Mouse (Mus musculus): ENCODE measurements around the gene Crls1.

Gene Crls1

DNA sequence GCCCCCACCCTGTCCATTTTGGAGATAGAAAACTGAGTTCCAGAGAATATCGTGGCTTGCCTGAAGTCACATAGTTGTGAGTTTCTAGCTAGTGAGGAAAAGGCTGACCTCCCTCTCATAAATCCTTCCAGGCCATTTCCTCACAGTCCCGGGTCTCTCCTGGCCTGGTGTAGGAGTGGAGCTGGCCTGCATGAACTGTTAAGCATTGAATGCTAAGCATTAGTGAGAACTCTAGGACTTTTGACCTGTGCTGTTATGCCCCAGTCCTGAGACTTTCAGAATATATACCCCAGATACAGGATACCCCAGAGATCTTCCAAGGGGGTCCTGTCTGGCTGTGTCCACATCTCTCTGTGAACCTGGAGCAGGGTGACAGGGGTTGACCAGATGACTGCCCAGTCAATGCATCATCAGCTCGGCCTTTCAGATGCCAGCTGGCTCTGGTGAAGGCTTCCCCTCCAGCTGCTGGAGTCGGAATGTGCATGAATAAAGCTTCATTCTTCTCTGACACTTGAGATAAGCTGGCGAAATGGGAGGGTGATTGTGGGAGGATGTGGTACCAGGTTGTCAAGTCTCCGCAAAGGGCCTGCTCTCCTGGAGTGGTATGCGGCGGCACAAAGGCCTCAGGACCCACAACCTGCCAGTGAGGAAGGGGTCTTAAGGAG, 38.0 kb downstream of the Crls1 start:
- DNase-seq (ENCODE audit: low spot score in 2 of 2), result no peak

- no peak for DNase-seq (ENCODE audit: low spot score in 2 of 2)
Observed at GRCm38 (mm10) chr2:132885312-132885711, 38.8 kb downstream of the Crls1 start.

- no peak for DNase-seq (ENCODE audit: low spot score in 2 of 2)
Observed at GRCm38 (mm10) chr2:132893826-132894225, 47.4 kb downstream of the Crls1 start.

DNA sequence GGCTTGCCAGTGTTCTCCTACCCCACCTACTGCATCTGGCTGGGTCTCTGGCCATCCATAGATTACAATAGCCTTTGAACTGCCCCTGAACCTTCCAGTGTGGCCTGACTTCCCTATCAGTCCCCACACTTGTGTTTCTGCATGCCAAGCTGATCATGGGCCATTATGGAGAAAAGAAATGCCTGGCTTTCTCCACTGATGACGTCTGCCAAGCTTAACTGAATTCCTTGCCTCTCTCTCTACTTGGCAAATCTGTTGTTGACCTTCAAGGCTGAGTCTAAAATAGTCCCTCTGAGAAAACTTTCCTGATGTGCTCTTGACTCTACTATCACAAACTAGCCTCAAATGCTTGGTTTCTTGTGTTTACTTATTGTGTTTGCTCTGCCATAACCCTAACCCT, 51.7 kb downstream of the Crls1 start:
- DNase-seq (ENCODE audit: low spot score in 2 of 2), result no peak

DNA sequence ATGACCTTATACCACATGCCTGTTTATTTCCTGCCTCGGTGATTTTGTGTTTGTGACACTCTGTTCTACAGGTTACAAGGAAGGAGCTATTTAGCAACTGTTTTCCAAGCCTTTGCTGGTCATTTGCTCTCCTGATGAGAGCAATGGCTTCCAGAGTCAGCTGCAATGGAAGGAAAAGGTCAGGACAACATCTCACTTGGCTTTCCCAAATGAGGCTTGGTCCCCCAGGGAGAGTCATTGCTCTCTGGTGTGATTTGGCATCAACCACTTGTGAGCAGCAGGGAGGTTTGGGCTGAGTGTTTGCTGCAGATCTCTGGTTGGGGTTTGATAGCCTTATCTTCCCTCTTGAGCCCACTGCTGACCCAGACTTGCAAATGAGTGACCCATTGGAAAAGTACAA, 54.1 kb downstream of the Crls1 start:
- DNase-seq (ENCODE audit: low spot score in 2 of 2), result peak in 1 of 2 experiments; percentile 36

DNA sequence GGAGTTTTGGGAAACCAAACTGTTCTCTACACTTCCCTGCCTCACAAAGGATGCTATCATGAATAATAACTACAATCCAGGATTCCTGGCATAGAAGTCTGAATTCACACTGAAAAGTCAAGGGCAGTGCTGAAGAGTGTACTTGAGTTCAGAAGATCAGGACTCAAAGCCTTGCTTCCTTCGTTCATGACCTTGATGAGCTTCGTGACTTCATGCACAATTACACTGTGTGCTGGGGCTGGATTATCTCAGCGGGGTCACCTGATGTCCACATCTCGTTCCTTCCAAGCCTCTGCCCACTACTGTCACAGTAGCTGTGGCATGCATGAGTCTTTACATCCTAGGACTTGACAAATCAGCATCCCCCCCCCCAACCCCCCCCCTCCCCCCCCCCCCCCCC, 55.2 kb downstream of the Crls1 start:
- no peak for DNase-seq (ENCODE audit: low spot score in 2 of 2)

DNA sequence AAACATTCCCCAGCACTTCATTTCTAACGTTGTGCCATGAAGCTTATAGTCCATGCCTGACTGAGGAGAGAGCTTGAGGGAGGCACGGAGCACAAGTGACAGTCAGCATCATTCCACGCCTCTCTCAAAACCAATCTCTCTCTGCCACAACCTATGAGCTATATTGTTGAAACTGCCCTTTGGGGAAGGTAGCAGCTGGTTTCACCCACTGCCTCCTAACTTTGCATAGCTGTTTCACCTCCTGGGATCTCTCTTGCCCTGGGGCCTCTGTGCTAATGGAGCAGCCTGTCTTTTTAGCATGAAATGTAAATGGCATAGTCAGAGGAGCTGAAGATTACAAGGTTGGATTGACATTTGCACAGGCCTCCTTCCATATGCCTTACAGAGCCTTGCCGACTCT, 55.6 kb downstream of the Crls1 start:
- DNase-seq (ENCODE audit: low spot score in 2 of 2), result no peak

DNA sequence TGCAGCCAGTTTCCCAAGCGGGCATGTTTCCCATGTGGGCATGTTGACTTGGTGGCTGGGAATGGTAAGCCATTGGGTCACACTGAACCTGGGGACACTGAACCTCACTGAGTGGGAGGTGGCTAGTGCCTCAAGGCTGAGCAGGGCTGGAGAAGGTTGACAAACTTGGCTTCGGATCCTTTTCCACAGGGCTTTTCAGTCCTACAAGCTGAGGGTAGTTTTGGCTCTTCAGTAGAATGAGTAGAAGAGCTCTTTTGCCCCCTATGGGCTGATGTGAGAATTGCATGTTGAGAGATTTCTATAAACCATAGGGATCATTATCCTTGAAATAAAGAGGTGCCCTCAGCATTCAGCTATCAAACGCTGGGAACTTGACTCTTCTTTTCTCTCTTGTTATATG, 57.0 kb downstream of the Crls1 start:
- DNase-seq (ENCODE audit: low spot score in 2 of 2), result peak in 1 of 2 experiments; percentile 22

GRCm38 (mm10) chr2:132904961-132905360, 58.5 kb downstream of the Crls1 start:
- no peak for DNase-seq (ENCODE audit: low spot score in 2 of 2)

DNA sequence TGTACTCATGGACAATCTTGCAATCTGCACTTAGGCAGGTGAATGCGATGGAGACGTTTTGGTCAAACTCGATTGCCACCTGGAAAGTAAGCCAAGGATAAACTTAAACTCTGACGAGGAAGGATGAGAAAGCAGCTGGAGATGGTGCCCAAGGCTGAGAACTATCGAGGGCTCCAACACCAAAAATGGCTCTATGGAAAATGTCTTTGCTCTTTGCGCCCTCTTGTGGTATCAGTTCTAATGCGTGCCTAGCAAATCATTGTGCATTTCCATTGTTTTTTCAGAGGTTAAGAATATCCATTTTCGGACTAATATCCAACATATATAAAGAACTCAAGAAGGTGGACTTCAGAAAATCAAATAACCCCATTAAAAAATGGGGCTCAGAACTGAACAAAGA, 60.3 kb downstream of the Crls1 start:
- no peak for DNase-seq (ENCODE audit: low spot score in 2 of 2)

- DNase-seq (ENCODE audit: low spot score in 2 of 2), result no peak
Observed at GRCm38 (mm10) chr2:132914785-132915184, 68.3 kb downstream of the Crls1 start.
